9 mouse cellular contexts compared by ENCODE assay signal in the genomic region with DNA sequence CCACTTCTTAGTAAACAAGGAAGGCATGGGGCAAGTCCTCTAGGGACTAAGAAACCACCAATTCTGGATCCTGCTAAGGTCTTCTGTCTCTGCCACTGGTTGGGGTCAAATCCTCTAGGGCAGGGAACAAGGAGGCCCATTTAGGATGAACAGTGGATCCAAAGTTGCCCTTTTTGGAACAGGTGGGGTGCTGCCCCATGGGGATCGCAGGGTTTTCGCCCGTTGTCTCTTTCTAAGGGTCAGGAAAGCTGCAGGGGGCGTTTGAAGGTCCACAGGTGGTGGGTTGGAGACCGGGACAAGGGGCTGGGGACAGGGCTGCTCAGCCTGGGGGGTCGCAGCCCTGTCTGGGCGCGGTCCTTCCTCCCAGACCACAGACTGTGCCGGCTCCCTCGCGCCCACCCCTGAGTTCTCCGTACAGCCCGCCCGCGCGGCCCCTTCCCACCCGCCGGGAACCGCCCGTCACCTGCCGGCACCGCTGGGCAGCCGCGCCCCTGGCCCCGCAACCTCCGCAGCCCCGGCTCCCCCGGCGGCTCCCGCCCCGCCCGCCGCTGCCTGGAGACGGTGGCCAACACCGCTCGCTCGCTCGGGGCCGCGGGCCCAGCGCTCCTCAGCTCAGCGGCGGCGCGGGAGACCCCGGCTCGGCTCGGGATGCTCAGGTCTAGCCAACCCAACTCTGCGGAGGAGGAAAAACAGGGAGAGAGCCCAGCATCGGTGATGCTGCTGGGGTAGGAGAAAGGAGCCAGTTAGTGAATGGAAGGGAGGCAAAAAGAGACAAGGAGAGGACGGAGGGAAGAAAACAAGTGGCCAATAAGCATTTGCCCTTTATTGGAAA. TPM values are rescaled to one million over a fixed set of nuclear protein-coding genes. Genes with fewer than 3 reads are reported as not detected.
DNase-seq lines count a peak whose midpoint lies in the region; ATAC-seq and TF ChIP-seq lines count a peak whose summit lies in the region.
"Had no signal": no experiment of that assay in that cellular context is flagged by ENCODE, and none has a peak within 500 bp of the region (broad histone marks: within the 10 kb centered on the region; RNA-seq: fewer than 3 reads in every experiment).

Gene Jhy (minus strand): TSS at position 533 of the 832 bp plus-strand sequence.

- H3K4me1 ChIP-seq in heart, embryonic 13.5 days: peaks cover 9% of the 10 kb centered on the region
- H3K4me1 ChIP-seq in forebrain, embryonic 12.5 days: peaks cover 16% of the 10 kb centered on the region
- H3K4me1 ChIP-seq in liver, embryonic 16.5 days (ENCODE audit: control insufficient read depth, low read depth, low read length): no peaks in the 10 kb centered on the region
- no peaks in the 10 kb centered on the region for H3K4me1 ChIP-seq in thymus, adult 2 months (replicated peaks; ENCODE audit: control insufficient read depth, insufficient read depth, low read length)

- TF ChIP-seq CTCF in thymus, adult 2 months (IDR thresholded peaks at IDR 0.05; ENCODE audit: borderline replicate concordance, control insufficient read depth, extremely low read depth, insufficient read depth, low read length, poor library complexity): no peak

- peak within 1 kb of the TSS; percentile 82 for H3K4me2 ChIP-seq in heart, embryonic 13.5 days
- H3K4me2 ChIP-seq in forebrain, embryonic 12.5 days: peak within 1 kb of the TSS; percentile 93
- 0 out of 2 replicates have a peak within 1 kb of the TSS, but pooled peaks have one; percentile 24 for H3K4me2 ChIP-seq in liver, embryonic 16.5 days (ENCODE audit: low read depth, low read length)

- H3K36me3 ChIP-seq in heart, embryonic 13.5 days: no peaks in the 10 kb centered on the region
- H3K36me3 ChIP-seq in forebrain, embryonic 12.5 days (replicated peaks): no peaks in the 10 kb centered on the region
- H3K36me3 ChIP-seq in liver, embryonic 16.5 days (ENCODE audit: control insufficient read depth, insufficient read depth): no peaks in the 10 kb centered on the region
- no peaks in the 10 kb centered on the region for H3K36me3 ChIP-seq in thymus, adult 2 months (ENCODE audit: control insufficient read depth, insufficient read depth, low read length)

- TF ChIP-seq POLR2A in thymus, adult 2 months (IDR thresholded peaks at IDR 0.05; ENCODE audit: control insufficient read depth, extremely low read depth, insufficient read depth, low read length, poor library complexity): no peak

- peak within 1 kb of the TSS; percentile 71 for H3K9ac ChIP-seq in heart, embryonic 13.5 days
- peak within 1 kb of the TSS; percentile 59 for H3K9ac ChIP-seq in forebrain, embryonic 12.5 days
- no peak within 1 kb of the TSS for H3K9ac ChIP-seq in liver, embryonic 16.5 days (ENCODE audit: low read depth, low read length)

- no peaks in the 10 kb centered on the region for H3K9me3 ChIP-seq in heart, embryonic 13.5 days
- no peaks in the 10 kb centered on the region for H3K9me3 ChIP-seq in forebrain, embryonic 12.5 days
- no peaks in the 10 kb centered on the region for H3K9me3 ChIP-seq in liver, embryonic 16.5 days (replicated peaks; ENCODE audit: control insufficient read depth, low read length)

- no peak for DNase-seq in heart, adult 8-10 months (ENCODE audit: low spot score)
- DNase-seq in ES-CJ7 (ENCODE audit: low read depth, low spot score): peak; percentile 3
- DNase-seq in thymus, adult 18-20 months: no peak
- DNase-seq in thymus, adult 2 months: no peak
- DNase-seq in left cerebral cortex, adult 8-10 months (ENCODE audit: low spot score in 2 of 2): no peak

- peak within 1 kb of the TSS; percentile 54 for H3K4me3 ChIP-seq in heart, embryonic 13.5 days
- peak within 1 kb of the TSS; percentile 53 for H3K4me3 ChIP-seq in forebrain, embryonic 12.5 days (replicated peaks)
- no peak within 1 kb of the TSS for H3K4me3 ChIP-seq in liver, embryonic 16.5 days (ENCODE audit: low read depth, low read length)
- H3K4me3 ChIP-seq in thymus, adult 2 months (ENCODE audit: control insufficient read depth, insufficient read depth, low read length): no peak within 1 kb of the TSS

- no peak within 1 kb of the TSS for H3K27ac ChIP-seq in heart, embryonic 13.5 days (replicated peaks)
- H3K27ac ChIP-seq in forebrain, embryonic 12.5 days: no peak within 1 kb of the TSS
- H3K27ac ChIP-seq in liver, embryonic 16.5 days (ENCODE audit: low read length): no peak within 1 kb of the TSS
- no peak within 1 kb of the TSS for H3K27ac ChIP-seq in thymus, adult 2 months (ENCODE audit: control insufficient read depth, insufficient read depth, low read length)

- WGBS in heart, embryonic 13.5 days: 3% methylated on average over 51 of the region's 51 CpGs
- under 1% methylated on average over 49 of the region's 51 CpGs for WGBS in forebrain, embryonic 12.5 days
- WGBS in liver, embryonic 16.5 days (ENCODE audit: insufficient replicate concordance): 2% methylated on average over 41 of the region's 51 CpGs
- 7% methylated on average over 51 of the region's 51 CpGs for WGBS in thymus, adult 2 months

- peaks cover 71% of the 10 kb centered on the region for H3K27me3 ChIP-seq in heart, embryonic 13.5 days (replicated peaks)
- peaks cover 53% of the 10 kb centered on the region for H3K27me3 ChIP-seq in forebrain, embryonic 12.5 days
- H3K27me3 ChIP-seq in liver, embryonic 16.5 days (ENCODE audit: control insufficient read depth, insufficient read depth, low read depth, low read length): peaks cover 30% of the 10 kb centered on the region
- H3K27me3 ChIP-seq in thymus, adult 2 months (ENCODE audit: control insufficient read depth, insufficient read depth, low read length): peaks cover 13% of the 10 kb centered on the region

- ATAC-seq in heart, embryonic 13.5 days (ENCODE audit: extremely low read depth, insufficient number of reproducible peaks, low FRiP score, low TSS enrichment): no peak
- peak; percentile 83 for ATAC-seq in forebrain, embryonic 12.5 days (ENCODE audit: low FRiP score)
- no peak for ATAC-seq in liver, embryonic 16.5 days (ENCODE audit: low read depth)

RNA-seq across cellular contexts. Expression of gene Jhy, which starts in this region (rescaled TPM):
- polyA plus RNA-seq in heart, embryonic 13.5 days (2015; fragmentation: Nextera tagmentation; extraction: Ambion mirVana): not detected in 2 replicates
- not detected for total RNA-seq in heart, adult 8-10 months (2022)
- 0.31 TPM in 2 replicates for polyA plus RNA-seq in forebrain, embryonic 12.5 days (2016; fragmentation: Nextera tagmentation; extraction: Ambion mirVana)
- polyA plus RNA-seq in liver, embryonic 16.5 days (2015; fragmentation: Nextera tagmentation; extraction: Ambion mirVana): not detected in 2 replicates
- polyA plus RNA-seq in thymus, adult 2 months (2012; rRNA removed): not detected in 2 replicates
- total RNA-seq in left cerebral cortex, adult 8-10 months (2022): under 1 TPM; 0.34 to 0.60 (median 0.55) TPM
- total RNA-seq: MEL had no signal

Comparison
In these comparisons a context has a peak if more than half of its experiments do, and no peak if none do; other contexts are left out.
1. Peak in ATAC-seq, H3K4me3 ChIP-seq, H3K9ac ChIP-seq and H3K4me2 ChIP-seq in forebrain, embryonic 12.5 days; RNA of the gene not detected or under 1 TPM.
2. H3K4me2 ChIP-seq: peak in every context shown above with its lines; median percentile 93 in forebrain, embryonic 12.5 days; 82 in heart, embryonic 13.5 days; 24 in liver, embryonic 16.5 days.